Comparison of ENCODE assay signal across 8 mouse cellular contexts in genomic region chr10:5317602-5318001, GRCm38 (mm10).
DNase-seq lines count a peak whose midpoint lies in the region; ATAC-seq and TF ChIP-seq lines count a peak whose summit lies in the region.

No protein-coding gene starts in this region.

- no peak overlapping the region for H3K4me3 ChIP-seq in midbrain, embryonic 11.5 days (ENCODE audit: low read depth, low read length)
- H3K4me3 ChIP-seq in midbrain, embryonic 13.5 days (replicated peaks), result no peak overlapping the region
- H3K4me3 ChIP-seq in kidney, embryonic 14.5 days (ENCODE audit: low read length), result no peak overlapping the region
- no peak overlapping the region for H3K4me3 ChIP-seq in liver, embryonic 14.5 days (ENCODE audit: insufficient read depth in 1 of 2, low read depth in 2 of 2, low read length in 2 of 2)

- ATAC-seq in midbrain, embryonic 11.5 days (ENCODE audit: low FRiP score), result peak; percentile 64; the same call in 1 of the 2 replicates
- ATAC-seq in midbrain, embryonic 13.5 days, result no peak
- peak; percentile 69; the same call in 1 of the 2 replicates for ATAC-seq in kidney, embryonic 14.5 days (ENCODE audit: low FRiP score, low TSS enrichment)
- ATAC-seq in liver, embryonic 14.5 days (ENCODE audit: insufficient read depth), result no peak

- peak; percentile 89 for TF ChIP-seq CTCF in liver, embryonic 14.5 days (IDR thresholded peaks at IDR 0.05; ENCODE audit: low read depth)

- H3K27me3 ChIP-seq in midbrain, embryonic 11.5 days (ENCODE audit: control insufficient read depth, insufficient read depth, low read length), result no peaks in the 10 kb centered on the region
- H3K27me3 ChIP-seq in midbrain, embryonic 13.5 days, result no peaks in the 10 kb centered on the region
- no peaks in the 10 kb centered on the region for H3K27me3 ChIP-seq in kidney, embryonic 14.5 days (ENCODE audit: control insufficient read depth, insufficient read depth, low read length)
- no peaks in the 10 kb centered on the region for H3K27me3 ChIP-seq in liver, embryonic 14.5 days (ENCODE audit: control insufficient read depth, insufficient read depth, low read length)

- no peak overlapping the region for H3K9ac ChIP-seq in midbrain, embryonic 11.5 days (ENCODE audit: low read length)
- H3K9ac ChIP-seq in midbrain, embryonic 13.5 days (replicated peaks), result no peak overlapping the region
- H3K9ac ChIP-seq in kidney, embryonic 14.5 days (ENCODE audit: low read depth, low read length), result no peak overlapping the region
- H3K9ac ChIP-seq in liver, embryonic 14.5 days (replicated peaks), result no peak overlapping the region

- no peaks in the 10 kb centered on the region for H3K36me3 ChIP-seq in midbrain, embryonic 11.5 days (ENCODE audit: control insufficient read depth, insufficient read depth, low read length)
- H3K36me3 ChIP-seq in midbrain, embryonic 13.5 days, result no peaks in the 10 kb centered on the region
- H3K36me3 ChIP-seq in kidney, embryonic 14.5 days (ENCODE audit: control insufficient read depth, insufficient read depth, low read length), result no peaks in the 10 kb centered on the region
- H3K36me3 ChIP-seq in liver, embryonic 14.5 days (replicated peaks; ENCODE audit: control insufficient read depth, insufficient read depth, low read depth), result no peaks in the 10 kb centered on the region

- WGBS in midbrain, embryonic 11.5 days, result 30% methylated on average over 6 of the region's 6 CpGs
- 26% methylated on average over 6 of the region's 6 CpGs for WGBS in midbrain, embryonic 13.5 days
- 18% methylated on average over 6 of the region's 6 CpGs for WGBS in kidney, embryonic 14.5 days
- WGBS in liver, embryonic 14.5 days (ENCODE audit: insufficient replicate concordance), result 20% methylated on average over 6 of the region's 6 CpGs

- peak; percentile 91 for DNase-seq in midbrain, embryonic 11.5 days (ENCODE audit: low spot score, missing footprints)
- DNase-seq in cerebellum, adult 11-12 months, result peak; percentile 72
- DNase-seq in frontal cortex, postnatal 36 days (ENCODE audit: low spot score in 2 of 2), result peak; percentile 70 to 81
- DNase-seq in liver, embryonic 14.5 days (ENCODE audit: low read depth in 3 of 3, low spot score in 3 of 3), result peak; percentile 25 to 32 (median 26)
- DNase-seq in retina, adult 2 months (ENCODE audit: low read depth, low spot score), result peak; percentile 53
- DNase-seq in thymus, postnatal 14 days, result peak; percentile 70

- no peaks in the 10 kb centered on the region for H3K9me3 ChIP-seq in midbrain, embryonic 11.5 days (ENCODE audit: control insufficient read depth, low read length)
- no peaks in the 10 kb centered on the region for H3K9me3 ChIP-seq in midbrain, embryonic 13.5 days
- H3K9me3 ChIP-seq in kidney, embryonic 14.5 days (ENCODE audit: control insufficient read depth, low read length), result no peaks in the 10 kb centered on the region
- H3K9me3 ChIP-seq in liver, embryonic 14.5 days (ENCODE audit: control insufficient read depth, low read length), result no peaks in the 10 kb centered on the region

- no peak overlapping the region for H3K4me2 ChIP-seq in midbrain, embryonic 11.5 days
- H3K4me2 ChIP-seq in midbrain, embryonic 13.5 days (replicated peaks), result no peak overlapping the region
- no peak overlapping the region for H3K4me2 ChIP-seq in kidney, embryonic 14.5 days (replicated peaks; ENCODE audit: low read depth, low read length)
- no peak overlapping the region for H3K4me2 ChIP-seq in liver, embryonic 14.5 days (ENCODE audit: low read depth)

- no peak overlapping the region for H3K27ac ChIP-seq in midbrain, embryonic 11.5 days (ENCODE audit: low read depth, low read length)
- no peak overlapping the region for H3K27ac ChIP-seq in midbrain, embryonic 13.5 days
- no peak overlapping the region for H3K27ac ChIP-seq in kidney, embryonic 14.5 days (ENCODE audit: low read depth, low read length)
- no peak overlapping the region for H3K27ac ChIP-seq in liver, embryonic 14.5 days

- no peak for TF ChIP-seq EP300 in liver, embryonic 14.5 days (IDR thresholded peaks at IDR 0.05; ENCODE audit: low read depth)

- H3K4me1 ChIP-seq in midbrain, embryonic 11.5 days (ENCODE audit: control insufficient read depth, insufficient read depth, low read length), result no peaks in the 10 kb centered on the region
- H3K4me1 ChIP-seq in midbrain, embryonic 13.5 days (replicated peaks), result no peaks in the 10 kb centered on the region
- H3K4me1 ChIP-seq in kidney, embryonic 14.5 days (ENCODE audit: control insufficient read depth, insufficient read depth, low read length), result no peaks in the 10 kb centered on the region
- no peaks in the 10 kb centered on the region for H3K4me1 ChIP-seq in liver, embryonic 14.5 days (replicated peaks; ENCODE audit: control insufficient read depth in 2 of 2, insufficient read depth in 2 of 2, low read length in 1 of 2)

Comparison
In these comparisons a context has a peak if more than half of its experiments do, and no peak if none do; other contexts are left out.
1. ATAC-seq: peak in midbrain, embryonic 11.5 days (single experiment) and kidney, embryonic 14.5 days (single experiment); none in midbrain, embryonic 13.5 days (single experiment) and liver, embryonic 14.5 days (single experiment).
2. DNase-seq: peak in every context shown above with its lines; median percentile 91 in midbrain, embryonic 11.5 days; 76 in frontal cortex, postnatal 36 days; 72 in cerebellum, adult 11-12 months; 70 in thymus, postnatal 14 days; 53 in retina, adult 2 months; 26 in liver, embryonic 14.5 days.